Comparison of ENCODE assay signal across 9 mouse cellular contexts in genomic region chr9:32445789-32446188, GRCm38 (mm10).
DNase-seq lines count a peak whose midpoint lies in the region; ATAC-seq and TF ChIP-seq lines count a peak whose summit lies in the region.
"Had no signal": no experiment of that assay in that cellular context is flagged by ENCODE, and none has a peak within 500 bp of the region (broad histone marks: within the 10 kb centered on the region; RNA-seq: fewer than 3 reads in every experiment).

No protein-coding gene starts in this region.

- no peaks in the 10 kb centered on the region; the same call in 1 of the 2 replicates for H3K9me3 ChIP-seq in limb, embryonic 11.5 days (ENCODE audit: control insufficient read depth, low read length)
- H3K9me3 ChIP-seq in limb, embryonic 10.5 days (replicated peaks) = no peaks in the 10 kb centered on the region
- H3K9me3 ChIP-seq in liver, postnatal 0 days (ENCODE audit: low read length) = no peaks in the 10 kb centered on the region
- H3K9me3 ChIP-seq: limb, embryonic 12.5 days had no signal

- WGBS in limb, embryonic 11.5 days = 58% methylated on average over 3 of the region's 3 CpGs
- WGBS in limb, embryonic 10.5 days = 56% methylated on average over 3 of the region's 3 CpGs
- WGBS in liver, postnatal 0 days (ENCODE audit: insufficient replicate concordance) = 39% methylated on average over 3 of the region's 3 CpGs

- peak; percentile 69 for TF ChIP-seq CTCF in liver, postnatal 0 days (IDR thresholded peaks at IDR 0.05; ENCODE audit: low read depth)

- ATAC-seq in limb, embryonic 11.5 days (ENCODE audit: insufficient number of reproducible peaks, low FRiP score, low TSS enrichment, low read depth) = no peak
- no peak for ATAC-seq in liver, postnatal 0 days
- ATAC-seq in erythroblast, adult 5-6 weeks (replicated peaks; ENCODE audit: low FRiP score, poor library complexity, severe bottlenecking) = no peak

- H3K36me3 ChIP-seq in limb, embryonic 11.5 days (ENCODE audit: control insufficient read depth, insufficient read depth, low read length) = peaks cover 8% of the 10 kb centered on the region; the same call in 1 of the 2 replicates
- peaks cover 82% of the 10 kb centered on the region for H3K36me3 ChIP-seq in limb, embryonic 10.5 days
- H3K36me3 ChIP-seq in liver, postnatal 0 days (replicated peaks; ENCODE audit: insufficient read depth, low read length) = peaks cover 21% of the 10 kb centered on the region

- H3K27me3 ChIP-seq in limb, embryonic 11.5 days (ENCODE audit: control insufficient read depth, insufficient read depth, low read length) = no peaks in the 10 kb centered on the region
- H3K27me3 ChIP-seq in limb, embryonic 10.5 days (ENCODE audit: low read depth, poor library complexity, severe bottlenecking) = no peaks in the 10 kb centered on the region
- no peaks in the 10 kb centered on the region for H3K27me3 ChIP-seq in liver, postnatal 0 days (ENCODE audit: insufficient read depth, low read length)
- H3K27me3 ChIP-seq: limb, embryonic 12.5 days had no signal

- peak; percentile 21 for DNase-seq in adrenal gland, postnatal 14 days
- DNase-seq in adrenal gland, adult 8-10 months = no peak
- peak; percentile 49 for DNase-seq in limb, embryonic 11.5 days (ENCODE audit: low spot score)
- DNase-seq in limb, embryonic 10.5 days (ENCODE audit: low spot score) = no peak
- no peak for DNase-seq in liver, postnatal 0 days
- peak; percentile 74 for DNase-seq in thymus, postnatal 14 days
- DNase-seq in urinary bladder, postnatal 14 days (ENCODE audit: low spot score) = no peak

- no peak overlapping the region for H3K9ac ChIP-seq in limb, embryonic 11.5 days (ENCODE audit: low read length)
- H3K9ac ChIP-seq in liver, postnatal 0 days (replicated peaks) = no peak overlapping the region
- H3K9ac ChIP-seq: limb, embryonic 12.5 days had no signal

- H3K4me1 ChIP-seq in limb, embryonic 11.5 days (ENCODE audit: control insufficient read depth, insufficient read depth, low read length) = peaks cover 7% of the 10 kb centered on the region; the same call in 1 of the 2 replicates
- H3K4me1 ChIP-seq in limb, embryonic 10.5 days = peaks cover 25% of the 10 kb centered on the region
- H3K4me1 ChIP-seq in liver, postnatal 0 days (ENCODE audit: insufficient read depth) = no peaks in the 10 kb centered on the region

- no peak for TF ChIP-seq EP300 in liver, postnatal 0 days (IDR thresholded peaks at IDR 0.05; ENCODE audit: low read depth)

- H3K27ac ChIP-seq in limb, embryonic 11.5 days (replicated peaks; ENCODE audit: low read depth, low read length) = no peak overlapping the region
- H3K27ac ChIP-seq in limb, embryonic 10.5 days = no peak overlapping the region
- H3K27ac ChIP-seq in liver, postnatal 0 days (ENCODE audit: low read depth) = no peak overlapping the region

- H3K4me3 ChIP-seq in limb, embryonic 11.5 days (ENCODE audit: low read depth, low read length) = no peak overlapping the region
- H3K4me3 ChIP-seq in limb, embryonic 10.5 days = no peak overlapping the region
- H3K4me3 ChIP-seq in liver, postnatal 0 days (ENCODE audit: low read depth, low read length) = no peak overlapping the region
- H3K4me3 ChIP-seq: limb, embryonic 12.5 days had no signal

- H3K4me2 ChIP-seq in limb, embryonic 11.5 days (ENCODE audit: low read depth, severe bottlenecking) = no peak overlapping the region
- no peak overlapping the region for H3K4me2 ChIP-seq in liver, postnatal 0 days (ENCODE audit: low read depth, low read length)
- H3K4me2 ChIP-seq: limb, embryonic 12.5 days had no signal

Comparison
In these comparisons a context has a peak if more than half of its experiments do, and no peak if none do; other contexts are left out.
1. DNase-seq: peak in adrenal gland, postnatal 14 days (single experiment), limb, embryonic 11.5 days (single experiment) and thymus, postnatal 14 days (single experiment); none in adrenal gland, adult 8-10 months (single experiment), limb, embryonic 10.5 days (single experiment), liver, postnatal 0 days (single experiment) and urinary bladder, postnatal 14 days (single experiment).